Mouse (Mus musculus) embryonic facial prominence, embryonic 15.5 days (tissue): ENCODE measurements at regions not wholly inside any gene's neighbourhood (a gene's known extent, or its start where the extent isn't known, plus 50 kb on each side); places are given as distances from the start of the nearest gene placed in this dataset.
A peak's percentile ranks its signal among the peaks of the same experiment; 100 is the strongest.

ENCODE experiments used
- ATAC-seq: fragments of 200-750 bp; cut with Nextera tagmentation; 2 replicates; pipeline ENCODE4 v1.8.0; 2017; ENCODE audit warnings: low read depth, moderate TSS enrichment; ENCODE audit not compliant: insufficient number of reproducible peaks, low FRiP score, low TSS enrichment
- H3K27ac ChIP-seq: fragments of 300-500 bp; sonication (generic); replicated peaks from 2 replicates; pipeline ENCODE4 v1.5.1; 2015; ENCODE audit warnings: mild to moderate bottlenecking, inconsistent platforms
- H3K27me3 ChIP-seq: fragments of 300-500 bp; sonication (generic); 2 replicates; pipeline ENCODE4 v1.6.1; 2015; ENCODE audit warnings: inconsistent platforms
- H3K36me3 ChIP-seq: fragments of 300-500 bp; sonication (generic); 2 replicates; pipeline ENCODE4 v1.6.1; 2015; ENCODE audit warnings: mild to moderate bottlenecking, inconsistent platforms
- H3K4me1 ChIP-seq: fragments of 300-500 bp; sonication (generic); 2 replicates; pipeline ENCODE4 v1.6.1; 2015; ENCODE audit warnings: inconsistent platforms
- H3K4me2 ChIP-seq: fragments of 300-500 bp; sonication (generic); replicated peaks from 2 replicates; pipeline ENCODE4 v1.6.1; 2015; ENCODE audit warnings: mild to moderate bottlenecking, inconsistent platforms
- H3K4me3 ChIP-seq: fragments of 300-500 bp; sonication (generic); replicated peaks from 2 replicates; pipeline ENCODE4 v1.5.1; 2015; ENCODE audit warnings: mild to moderate bottlenecking, inconsistent platforms
- H3K9ac ChIP-seq: fragments of 300-500 bp; sonication (generic); 2 replicates; pipeline ENCODE4 v1.6.1; 2015; ENCODE audit warnings: inconsistent platforms
- H3K9me3 ChIP-seq: fragments of 300-500 bp; sonication (generic); replicated peaks from 2 replicates; pipeline ENCODE4 v1.6.1; 2016; ENCODE audit warnings: inconsistent platforms
- WGBS: fragments of 180-500 bp; shearing (Covaris S2); methylation state at CpG from one replicate; pipeline ENCODE4 v1.1.7; 2015; 5-methylcytosine and 5-hydroxymethylcytosine counted together

DNA sequence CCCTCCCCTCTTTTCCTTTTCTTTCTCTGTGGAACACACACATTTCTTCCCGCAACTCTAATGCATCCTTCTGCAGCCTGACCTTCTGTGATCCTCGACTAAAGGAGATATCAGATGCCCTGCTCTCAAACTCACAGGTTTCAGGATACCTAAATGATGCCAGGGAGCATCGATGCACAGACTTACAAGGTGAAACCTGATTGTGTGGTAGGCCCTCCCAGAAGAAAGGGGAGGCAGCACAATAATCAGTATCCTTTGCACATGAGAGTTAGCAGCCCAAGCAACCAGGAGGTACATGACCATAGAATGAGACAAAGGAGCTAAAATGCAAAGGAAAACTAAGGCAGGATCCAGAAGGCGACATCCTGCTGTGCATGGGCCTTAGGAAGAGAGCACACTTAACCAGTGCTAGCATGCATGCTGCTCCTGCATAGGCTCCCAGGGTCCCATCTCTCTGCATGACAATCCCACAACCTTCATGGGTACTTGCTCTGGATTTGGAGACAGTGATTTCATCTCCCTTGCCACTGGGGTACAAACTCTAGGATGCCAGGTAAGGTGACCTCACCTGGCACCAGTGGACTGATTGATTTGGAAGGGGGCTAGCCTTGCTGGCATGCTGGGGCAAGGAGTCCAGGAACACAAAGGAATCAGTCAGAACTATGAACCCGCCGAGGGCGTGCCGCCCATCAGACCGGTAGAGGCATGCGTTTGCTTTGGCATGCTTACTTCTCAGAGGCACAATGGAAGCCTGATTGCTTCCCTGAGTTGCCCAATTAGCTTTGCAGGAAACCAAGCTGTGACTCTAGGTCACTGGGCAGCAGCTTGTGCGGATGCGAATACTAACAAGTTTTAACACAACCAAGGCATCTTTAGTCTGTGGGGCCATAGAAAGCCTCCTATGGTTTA lies 1142.7 kb downstream of the Mrps31 start:
- no peak for ATAC-seq
- H3K27me3 ChIP-seq, result no peaks in the 10 kb centered on the region
- H3K27ac ChIP-seq, result no peak overlapping the region
- WGBS, result 73% methylated on average over 11 of the region's 12 CpGs
- no peaks in the 10 kb centered on the region for H3K36me3 ChIP-seq
- no peaks in the 10 kb centered on the region for H3K4me1 ChIP-seq
- H3K4me2 ChIP-seq, result no peak overlapping the region
- H3K9ac ChIP-seq, result no peak overlapping the region
- no peak overlapping the region for H3K4me3 ChIP-seq
- H3K9me3 ChIP-seq, result no peaks in the 10 kb centered on the region

DNA sequence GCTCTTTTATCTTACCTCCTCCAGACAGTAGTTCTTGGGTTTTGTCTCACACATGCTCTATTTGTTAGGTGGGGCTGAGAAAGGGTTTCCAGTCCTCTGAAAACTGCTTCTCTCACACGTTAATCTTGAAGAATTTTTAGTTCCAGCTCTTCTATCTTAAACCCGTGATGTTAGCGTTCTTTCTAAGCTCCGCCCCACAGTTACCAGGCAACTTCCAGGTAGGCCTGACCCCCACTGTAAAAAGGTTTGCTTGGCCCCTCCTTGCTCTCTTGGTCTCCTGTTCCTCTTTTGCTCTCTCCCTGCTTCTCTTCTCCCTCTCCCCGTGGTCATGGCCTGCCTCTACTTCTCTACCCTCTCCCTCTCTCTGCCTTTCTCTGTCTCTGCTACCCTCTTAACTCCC lies 1149.7 kb downstream of the Mrps31 start:
- Histone ChIP-seq H3K27me3 (peaks cover 6% of the 10 kb centered on the region), H3K4me1 (peaks cover 5% of the 10 kb centered on the region; the same call in 1 of the 2 replicates), H3K9ac (no peak overlapping the region), H3K9me3 (no peaks in the 10 kb centered on the region), H3K4me2 (no peak overlapping the region), H3K36me3 (no peaks in the 10 kb centered on the region), H3K27ac (no peak overlapping the region), H3K4me3 (no peak overlapping the region)
- ATAC-seq, result no peak
- WGBS, result 60% methylated on average over 5 of the region's 5 CpGs

DNA sequence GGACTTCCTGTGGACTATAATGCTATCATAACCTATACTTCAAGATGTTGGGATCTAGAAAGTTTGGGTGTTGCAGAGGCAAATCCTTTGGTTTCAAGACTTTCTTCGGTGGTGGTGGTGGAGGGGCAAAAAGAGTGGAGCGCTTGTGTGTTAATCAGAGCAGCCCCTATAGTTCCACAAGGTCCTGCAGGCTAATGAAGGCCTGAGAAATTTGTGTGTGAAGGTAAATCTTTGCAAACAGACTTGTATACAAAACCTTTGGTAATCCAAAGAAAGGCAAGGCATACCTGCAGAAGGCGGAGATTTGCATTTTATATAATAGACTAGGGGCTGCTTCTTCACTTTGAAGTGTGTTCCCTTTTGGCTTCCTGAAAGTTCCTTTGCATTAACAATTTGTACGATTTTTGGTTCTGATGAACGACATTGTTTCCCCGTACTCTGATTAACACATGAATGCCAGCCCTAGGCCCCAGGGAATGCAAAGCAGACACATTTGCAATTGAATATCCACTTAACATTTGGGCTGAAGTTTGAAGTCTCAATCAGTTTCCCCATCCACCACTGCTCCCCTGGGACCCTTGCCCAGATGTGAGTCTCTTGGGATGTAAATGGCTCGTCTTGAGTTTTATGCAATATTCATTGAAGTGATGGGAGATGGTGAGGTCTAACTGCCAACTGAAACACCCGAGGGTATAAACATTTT lies 1150.7 kb downstream of the Mrps31 start:
- 32% methylated on average over 8 of the region's 8 CpGs for WGBS
- H3K4me2 ChIP-seq, result no peak overlapping the region
- ATAC-seq, result no peak

DNA sequence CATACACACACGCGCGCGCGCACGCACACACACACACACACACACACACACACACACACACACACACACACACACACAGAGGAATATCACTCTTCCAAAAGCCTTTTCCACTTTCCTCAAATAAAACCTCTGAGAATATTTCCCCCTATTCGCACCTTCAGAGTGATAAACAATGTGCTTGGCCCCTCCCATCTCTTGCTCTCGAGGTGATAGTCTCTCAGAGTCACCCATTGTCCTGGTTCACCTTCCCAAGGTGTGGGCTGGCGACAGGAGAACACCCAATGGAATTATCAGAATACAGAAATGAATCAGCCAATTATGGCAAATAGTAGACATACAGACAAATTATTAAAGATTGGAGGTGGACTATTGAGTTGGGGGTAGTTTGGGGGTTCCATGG lies 1151.3 kb downstream of the Mrps31 start:
- H3K9me3 ChIP-seq, result no peaks in the 10 kb centered on the region
- peaks cover 6% of the 10 kb centered on the region for H3K27me3 ChIP-seq
- H3K9ac ChIP-seq, result no peak overlapping the region
- no peak overlapping the region for H3K27ac ChIP-seq
- 34% methylated on average over 9 of the region's 9 CpGs for WGBS
- H3K4me3 ChIP-seq, result no peak overlapping the region
- H3K4me1 ChIP-seq, result peaks cover 5% of the 10 kb centered on the region; the same call in 1 of the 2 replicates
- no peaks in the 10 kb centered on the region for H3K36me3 ChIP-seq
- no peak overlapping the region for H3K4me2 ChIP-seq
- no peak for ATAC-seq

More for the DNA sequence above, 1150.7 kb downstream of the Mrps31 start:
- Histone ChIP-seq H3K27me3 (peaks cover 6% of the 10 kb centered on the region), H3K4me1 (peaks cover 5% of the 10 kb centered on the region; the same call in 1 of the 2 replicates), H3K4me3 (no peak overlapping the region), H3K9ac (no peak overlapping the region), H3K9me3 (no peaks in the 10 kb centered on the region), H3K27ac (no peak overlapping the region), H3K36me3 (no peaks in the 10 kb centered on the region)

- Histone ChIP-seq H3K27me3 (peaks cover 6% of the 10 kb centered on the region), H3K4me1 (peaks cover 5% of the 10 kb centered on the region; the same call in 1 of the 2 replicates), H3K4me2 (peak overlapping the region; percentile 17; the same call in 1 of the 2 replicates), H3K36me3 (no peaks in the 10 kb centered on the region), H3K9me3 (no peaks in the 10 kb centered on the region), H3K4me3 (0 out of 2 replicates have a peak overlapping the region, but pooled peaks have one; percentile 2), H3K27ac (no peak overlapping the region), H3K9ac (no peak overlapping the region)
- 5% methylated on average over 18 of the region's 18 CpGs for WGBS
- ATAC-seq, result no peak
Observed at GRCm38 (mm10) chr8:23563065-23564020, 1152.2 kb downstream of the Mrps31 start.

DNA sequence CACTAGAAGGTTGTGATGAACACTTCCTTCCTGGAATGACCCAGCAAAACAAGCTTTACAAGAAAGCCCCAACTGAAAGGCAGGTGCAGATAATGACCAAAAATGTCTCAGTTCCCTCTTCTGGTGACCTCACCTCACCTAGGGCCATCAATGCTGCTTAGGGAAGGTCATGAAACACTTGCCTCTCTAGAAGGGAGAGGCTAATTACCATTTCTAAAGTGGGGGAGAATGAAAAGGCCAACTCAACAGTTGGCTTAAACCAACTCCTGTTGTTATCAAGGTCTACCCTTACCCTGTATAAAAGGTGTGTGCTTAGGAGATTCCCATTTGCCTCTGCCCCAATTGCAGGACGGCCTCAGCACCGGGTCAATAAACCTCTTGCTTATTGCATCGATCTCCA lies 1156.7 kb downstream of the Mrps31 start:
- H3K9ac ChIP-seq, result no peak overlapping the region
- 88% methylated on average over 3 of the region's 3 CpGs for WGBS
- no peak overlapping the region for H3K4me3 ChIP-seq
- peaks cover 5% of the 10 kb centered on the region; the same call in 1 of the 2 replicates for H3K4me1 ChIP-seq
- H3K36me3 ChIP-seq, result no peaks in the 10 kb centered on the region
- no peak for ATAC-seq
- no peak overlapping the region for H3K4me2 ChIP-seq
- peaks cover 6% of the 10 kb centered on the region for H3K27me3 ChIP-seq
- no peaks in the 10 kb centered on the region for H3K9me3 ChIP-seq
- no peak overlapping the region for H3K27ac ChIP-seq

DNA sequence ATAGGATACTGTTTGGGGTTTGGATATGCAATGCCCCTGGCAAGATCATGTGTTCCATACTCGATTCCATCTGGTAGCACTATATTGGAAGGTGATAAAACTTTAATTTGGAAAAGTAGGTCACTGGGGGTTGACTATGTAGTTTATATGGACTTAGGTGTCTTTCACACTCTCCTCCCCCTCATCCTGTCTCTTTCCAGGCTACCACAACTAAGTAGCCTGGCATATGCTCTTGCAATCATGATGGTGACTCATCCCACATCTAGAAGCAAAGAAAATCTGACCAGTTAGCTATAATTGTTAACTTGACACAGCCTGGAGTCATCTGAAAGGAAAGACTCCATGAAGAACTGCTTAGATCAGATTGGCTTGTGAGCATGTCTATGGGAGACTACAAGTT lies 1154.3 kb downstream of the Adam3 start:
- no peak overlapping the region for H3K4me3 ChIP-seq
- H3K9me3 ChIP-seq, result no peaks in the 10 kb centered on the region
- no peak overlapping the region for H3K9ac ChIP-seq
- 82% methylated on average over 1 of the region's 1 CpGs for WGBS
- no peaks in the 10 kb centered on the region for H3K27me3 ChIP-seq
- no peak for ATAC-seq
- no peak overlapping the region for H3K4me2 ChIP-seq
- H3K4me1 ChIP-seq, result no peaks in the 10 kb centered on the region
- no peaks in the 10 kb centered on the region for H3K36me3 ChIP-seq
- no peak overlapping the region for H3K27ac ChIP-seq

GRCm38 (mm10) chr8:23580106-23580505 lies 1145.5 kb downstream of the Adam3 start:
- H3K9me3 ChIP-seq, result no peaks in the 10 kb centered on the region
- H3K4me1 ChIP-seq, result no peaks in the 10 kb centered on the region
- 90% methylated on average over 4 of the region's 4 CpGs for WGBS
- H3K36me3 ChIP-seq, result no peaks in the 10 kb centered on the region
- no peak overlapping the region for H3K9ac ChIP-seq
- H3K4me3 ChIP-seq, result no peak overlapping the region
- no peak overlapping the region for H3K27ac ChIP-seq
- ATAC-seq, result no peak
- H3K4me2 ChIP-seq, result no peak overlapping the region
- H3K27me3 ChIP-seq, result no peaks in the 10 kb centered on the region

DNA sequence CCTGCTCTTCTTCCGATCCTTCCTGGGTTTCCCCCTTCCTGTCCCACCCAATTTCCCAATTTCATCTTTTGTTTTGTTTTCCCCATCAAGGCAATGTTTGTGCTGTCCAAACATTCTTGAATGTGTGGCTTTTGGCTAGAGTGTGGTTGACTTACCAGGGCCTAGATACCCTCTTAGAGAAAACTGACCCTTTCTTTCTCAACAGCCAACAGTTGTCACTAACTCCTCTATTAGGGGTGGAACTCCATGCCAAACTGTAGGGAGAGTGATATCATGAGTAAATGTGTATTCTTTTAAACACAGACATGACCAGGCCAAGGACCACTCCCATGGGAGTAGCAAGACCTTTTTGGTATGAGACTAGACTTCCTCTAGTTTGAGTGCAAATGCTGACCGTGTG lies 1145.0 kb downstream of the Adam3 start:
- no peaks in the 10 kb centered on the region for H3K4me1 ChIP-seq
- no peak overlapping the region for H3K9ac ChIP-seq
- H3K4me2 ChIP-seq, result no peak overlapping the region
- 82% methylated on average over 2 of the region's 2 CpGs for WGBS
- no peak overlapping the region for H3K4me3 ChIP-seq
- no peaks in the 10 kb centered on the region for H3K36me3 ChIP-seq
- no peak overlapping the region for H3K27ac ChIP-seq
- no peak for ATAC-seq
- no peaks in the 10 kb centered on the region for H3K27me3 ChIP-seq
- H3K9me3 ChIP-seq, result no peaks in the 10 kb centered on the region
